Mouse (Mus musculus): ENCODE measurements around the gene Myo5c. TPM values are rescaled to one million over a fixed set of nuclear protein-coding genes. Genes with fewer than 3 reads are reported as not detected.

The Myo5c gene
- polyA plus RNA-seq, 1 experiment, result 7.1 TPM

- TF ChIP-seq CTCF (conservative IDR thresholded peaks at IDR 0.05; ENCODE audit: insufficient read depth, insufficient read length, low read depth, low read length), result peak; percentile 76
- TF ChIP-seq POLR2A (IDR thresholded peaks at IDR 0.05; ENCODE audit: low read depth, low read length), result no peak
- H3K27me3 ChIP-seq (replicated peaks; ENCODE audit: control insufficient read depth, insufficient read depth, low read length), result no peaks in the 10 kb centered on the region
- DNase-seq, result peak; percentile 72
- no peaks in the 10 kb centered on the region for H3K4me1 ChIP-seq (ENCODE audit: control insufficient read depth, insufficient read depth, low read length)
- H3K4me3 ChIP-seq (ENCODE audit: insufficient read depth, low read depth, low read length), result no peak overlapping the region
- 25% methylated on average over 4 of the region's 4 CpGs for whole genome bisulfite sequencing
- no peaks in the 10 kb centered on the region for H3K36me3 ChIP-seq (ENCODE audit: control insufficient read depth, insufficient read depth, low read length)
- no peak overlapping the region for H3K27ac ChIP-seq (ENCODE audit: insufficient read depth, low read depth, low read length)
Measured at GRCm38 (mm10) chr9:75312008-75312407, 80.2 kb downstream of the Myo5c start.

DNA sequence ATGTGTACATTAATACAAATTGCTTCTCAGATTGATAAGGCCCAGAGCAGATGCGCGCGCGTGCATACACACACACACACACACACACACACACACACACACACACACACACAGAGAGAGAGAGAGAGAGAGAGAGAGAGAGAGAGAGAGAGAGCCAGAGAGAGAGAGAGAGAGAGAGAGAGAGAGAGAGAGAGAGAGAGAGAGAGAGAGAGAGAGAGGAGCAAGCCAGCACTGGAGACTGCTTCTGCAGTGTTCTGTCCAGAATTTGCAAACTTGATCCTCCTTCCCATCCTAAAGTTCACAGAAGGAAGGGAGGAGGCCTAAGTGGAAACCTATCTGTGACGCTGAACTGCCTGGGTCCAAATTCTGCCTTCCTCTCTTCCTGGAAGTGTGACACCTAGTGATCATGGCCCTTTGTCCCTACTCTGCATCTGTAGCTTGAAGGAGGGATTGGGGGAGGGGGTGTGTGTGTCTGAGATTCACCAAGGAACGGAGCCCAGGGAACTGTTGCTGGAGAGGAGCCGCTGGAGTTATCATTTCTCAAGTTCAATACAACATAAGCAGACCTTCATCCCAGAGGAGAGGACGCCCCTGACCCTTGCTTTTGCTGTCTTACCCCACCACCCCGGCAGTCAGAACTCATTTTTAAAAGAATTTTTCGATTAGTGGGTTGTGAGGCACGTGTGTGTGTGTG is 81.5 kb downstream of the Myo5c start:
- no peak overlapping the region for H3K27ac ChIP-seq (ENCODE audit: insufficient read depth, low read depth, low read length)
- H3K27me3 ChIP-seq (replicated peaks; ENCODE audit: control insufficient read depth, insufficient read depth, low read length), result no peaks in the 10 kb centered on the region
- no peaks in the 10 kb centered on the region for H3K36me3 ChIP-seq (ENCODE audit: control insufficient read depth, insufficient read depth, low read length)
- 45% methylated on average over 11 of the region's 11 CpGs for WGBS
- no peaks in the 10 kb centered on the region for H3K4me1 ChIP-seq (ENCODE audit: control insufficient read depth, insufficient read depth, low read length)
- H3K4me3 ChIP-seq (ENCODE audit: insufficient read depth, low read depth, low read length), result peak overlapping the region; percentile 78; the same call in 1 of the 2 replicates
- DNase-seq, result no peak
- no peak for TF ChIP-seq CTCF (conservative IDR thresholded peaks at IDR 0.05; ENCODE audit: insufficient read depth, insufficient read length, low read depth, low read length)
- TF ChIP-seq POLR2A (IDR thresholded peaks at IDR 0.05; ENCODE audit: low read depth, low read length), result no peak

- no peaks in the 10 kb centered on the region for H3K36me3 ChIP-seq (ENCODE audit: control insufficient read depth, insufficient read depth, low read length)
- no peaks in the 10 kb centered on the region for H3K4me1 ChIP-seq (ENCODE audit: control insufficient read depth, insufficient read depth, low read length)
- peak overlapping the region; percentile 78 for H3K4me3 ChIP-seq (ENCODE audit: insufficient read depth, low read depth, low read length)
- DNase-seq, result peak; percentile 74
- 1% methylated on average over 52 of the region's 52 CpGs for WGBS
- TF ChIP-seq POLR2A (IDR thresholded peaks at IDR 0.05; ENCODE audit: low read depth, low read length) (no peak), CTCF (conservative IDR thresholded peaks at IDR 0.05; ENCODE audit: insufficient read depth, insufficient read length, low read depth, low read length) (no peak)
- H3K27me3 ChIP-seq (replicated peaks; ENCODE audit: control insufficient read depth, insufficient read depth, low read length), result no peaks in the 10 kb centered on the region
- H3K27ac ChIP-seq (ENCODE audit: insufficient read depth, low read depth, low read length), result no peak overlapping the region
Measured at GRCm38 (mm10) chr9:75313832-75314516, 82.2 kb downstream of the Myo5c start.

- Histone ChIP-seq H3K4me1 (ENCODE audit: control insufficient read depth, insufficient read depth, low read length) (no peaks in the 10 kb centered on the region), H3K27ac (ENCODE audit: insufficient read depth, low read depth, low read length) (no peak overlapping the region), H3K36me3 (ENCODE audit: control insufficient read depth, insufficient read depth, low read length) (no peaks in the 10 kb centered on the region), H3K27me3 (replicated peaks; ENCODE audit: control insufficient read depth, insufficient read depth, low read length) (no peaks in the 10 kb centered on the region), H3K4me3 (ENCODE audit: insufficient read depth, low read depth, low read length) (peak overlapping the region; percentile 78)
- peak; percentile 12 for DNase-seq
- WGBS, result 9% methylated on average over 22 of the region's 22 CpGs
- TF ChIP-seq CTCF (conservative IDR thresholded peaks at IDR 0.05; ENCODE audit: insufficient read depth, insufficient read length, low read depth, low read length) (no peak), POLR2A (IDR thresholded peaks at IDR 0.05; ENCODE audit: low read depth, low read length) (no peak)
Measured at GRCm38 (mm10) chr9:75314517-75315105, 82.8 kb downstream of the Myo5c start.

DNA sequence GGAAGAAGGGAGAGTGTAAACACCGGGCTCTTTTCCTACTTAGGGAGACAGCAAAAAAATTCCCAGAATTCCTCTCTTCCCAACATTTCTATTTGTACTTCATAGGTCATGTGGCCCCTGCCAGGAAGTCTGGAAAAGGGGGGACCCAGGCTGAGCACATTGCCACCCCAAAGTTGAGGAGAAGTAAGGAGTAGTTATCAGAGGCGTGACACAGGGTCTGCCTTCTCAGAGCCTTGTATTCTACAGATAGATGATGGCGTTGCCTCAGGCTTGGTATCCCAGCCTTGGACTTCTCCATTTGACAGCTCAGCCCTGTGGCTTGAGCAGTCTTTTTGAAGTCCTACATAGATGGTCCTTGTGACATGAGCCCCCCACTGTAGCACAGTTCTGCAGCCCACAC is 83.4 kb downstream of the Myo5c start:
- no peak overlapping the region for H3K27ac ChIP-seq (ENCODE audit: insufficient read depth, low read depth, low read length)
- no peaks in the 10 kb centered on the region for H3K4me1 ChIP-seq (ENCODE audit: control insufficient read depth, insufficient read depth, low read length)
- DNase-seq, result no peak
- TF ChIP-seq CTCF (conservative IDR thresholded peaks at IDR 0.05; ENCODE audit: insufficient read depth, insufficient read length, low read depth, low read length) (no peak), POLR2A (IDR thresholded peaks at IDR 0.05; ENCODE audit: low read depth, low read length) (no peak)
- H3K4me3 ChIP-seq (ENCODE audit: insufficient read depth, low read depth, low read length), result no peak overlapping the region
- no peaks in the 10 kb centered on the region for H3K36me3 ChIP-seq (ENCODE audit: control insufficient read depth, insufficient read depth, low read length)
- H3K27me3 ChIP-seq (replicated peaks; ENCODE audit: control insufficient read depth, insufficient read depth, low read length), result no peaks in the 10 kb centered on the region
- WGBS, result 77% methylated on average over 3 of the region's 3 CpGs

DNA sequence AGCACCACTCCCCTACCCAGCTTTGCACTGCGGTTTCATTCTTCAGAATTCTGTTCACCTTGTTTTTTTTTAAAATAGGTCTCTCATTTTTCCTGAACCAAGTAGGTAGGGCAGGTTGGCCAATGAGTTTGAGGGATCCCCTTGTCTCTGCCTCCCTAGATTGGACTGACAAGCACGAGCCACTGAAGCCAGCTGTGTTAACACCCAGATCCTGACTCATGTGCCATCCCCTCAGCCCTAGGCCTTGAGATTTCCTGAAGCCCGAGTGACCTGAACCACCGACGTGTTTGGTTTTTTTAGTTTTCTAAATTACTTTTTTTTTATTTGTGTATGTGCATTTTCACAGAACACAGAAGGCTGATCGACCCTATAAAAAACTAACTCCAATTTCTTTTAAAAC is 85.0 kb downstream of the Myo5c start:
- H3K4me1 ChIP-seq (ENCODE audit: control insufficient read depth, insufficient read depth, low read length), result no peaks in the 10 kb centered on the region
- no peaks in the 10 kb centered on the region for H3K27me3 ChIP-seq (replicated peaks; ENCODE audit: control insufficient read depth, insufficient read depth, low read length)
- TF ChIP-seq POLR2A (IDR thresholded peaks at IDR 0.05; ENCODE audit: low read depth, low read length), result no peak
- TF ChIP-seq CTCF (conservative IDR thresholded peaks at IDR 0.05; ENCODE audit: insufficient read depth, insufficient read length, low read depth, low read length), result no peak
- no peak for DNase-seq
- WGBS, result 91% methylated on average over 6 of the region's 6 CpGs
- H3K27ac ChIP-seq (ENCODE audit: insufficient read depth, low read depth, low read length), result no peak overlapping the region
- H3K4me3 ChIP-seq (ENCODE audit: insufficient read depth, low read depth, low read length), result no peak overlapping the region
- H3K36me3 ChIP-seq (ENCODE audit: control insufficient read depth, insufficient read depth, low read length), result no peaks in the 10 kb centered on the region

DNA sequence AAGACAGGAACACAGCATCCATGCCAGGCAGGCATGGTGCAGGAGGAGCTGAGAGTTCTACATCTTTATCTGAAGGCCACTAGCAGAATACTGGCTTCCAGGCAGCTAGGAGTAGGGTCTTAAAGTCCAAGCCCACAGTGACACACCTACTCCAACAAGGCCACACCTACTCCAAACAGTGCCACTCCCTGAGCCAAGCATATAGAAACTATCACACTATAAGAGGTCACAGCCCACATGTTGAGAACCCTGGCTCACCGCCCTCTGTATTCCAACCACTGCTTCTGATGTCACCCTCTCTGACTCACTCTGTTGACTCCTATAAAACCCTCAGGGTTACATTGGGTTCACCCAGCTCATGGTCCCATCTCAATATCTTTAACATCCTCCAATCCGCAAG is 86.4 kb downstream of the Myo5c start:
- Histone ChIP-seq H3K27me3 (replicated peaks; ENCODE audit: control insufficient read depth, insufficient read depth, low read length) (no peaks in the 10 kb centered on the region), H3K4me1 (ENCODE audit: control insufficient read depth, insufficient read depth, low read length) (no peaks in the 10 kb centered on the region), H3K4me3 (ENCODE audit: insufficient read depth, low read depth, low read length) (no peak overlapping the region), H3K27ac (ENCODE audit: insufficient read depth, low read depth, low read length) (no peak overlapping the region), H3K36me3 (ENCODE audit: control insufficient read depth, insufficient read depth, low read length) (no peaks in the 10 kb centered on the region)
- 96% methylated on average over 2 of the region's 2 CpGs for WGBS
- no peak for DNase-seq
- no peak for TF ChIP-seq POLR2A (IDR thresholded peaks at IDR 0.05; ENCODE audit: low read depth, low read length)
- no peak for TF ChIP-seq CTCF (conservative IDR thresholded peaks at IDR 0.05; ENCODE audit: insufficient read depth, insufficient read length, low read depth, low read length)

All from kidney, adult 2 months (tissue).